Mouse (Mus musculus) Patski (cell line): ENCODE measurements around the gene Nudt16. TPM values are rescaled to one million over a fixed set of nuclear protein-coding genes. Genes with fewer than 3 reads are reported as not detected.

Experiments
- ATAC-seq: fragments of 100-300 bp; one replicate; pipeline ENCODE4 v1.8.0; 2021
- CTCF ChIA-PET: fragments of 350-600 bp; sonication (Branson Sonifier 250); formaldehyde crosslinking; loops from one replicate; lab custom pipeline; 2022; ENCODE audit warnings: inconsistent platforms; lab: Charles Lee
- POLR2A ChIA-PET: fragments of 350-600 bp; sonication (Branson Sonifier 250); formaldehyde crosslinking; loops from one replicate; lab custom pipeline; 2022; ENCODE audit warnings: antibody characterized with exemption, inconsistent platforms; lab: Charles Lee
- DNase-seq: peaks from one replicate; pipeline ENCODE4 v3.0.0-alpha.2; 2011; ENCODE audit warnings: low read depth, low spot score
- H3K27me3 ChIP-seq: fragments of 371-371 bp; one replicate; pipeline ENCODE4 v1.5.1; 2021
- CTCF ChIP-seq: fragments of 100-300 bp; IDR thresholded peaks from one replicate; pipeline ENCODE4 v1.5.1; 2021
- in situ Hi-C: fragments of 300-500 bp; cut with MboI; formaldehyde crosslinking; loops from 3 replicates; pipeline ENCODE4 v1.11.1; 2018; ENCODE audit warnings: low pct_unique_long_range_greater_than_20kb, mixed read lengths
- polyA plus RNA-seq: library from polyadenylated mRNA; unstranded; gene quantifications from one replicate; pipeline ENCODE4 v1.2.3, GENCODE M21; 2021

Nudt16 gene
- polyA plus RNA-seq, 1 experiment from 2014 or later: 7.1 TPM

- H3K27me3 ChIP-seq: no peaks in the 10 kb centered on the region
- ATAC-seq (no peak), DNase-seq (no peak)
- POLR2A ChIA-PET: no interaction called here
- CTCF ChIA-PET: no interaction called here
- no peak for TF ChIP-seq CTCF
- in situ Hi-C loops: no loop called here
Observed at GRCm38 (mm10) chr9:105080246-105080645, 51.4 kb downstream of the Nudt16 start.

Other genes with a start within 250 kb of the Nudt16 start
- gene Mrpl3, start 78.6 kb downstream of the Nudt16 start, polyA plus RNA-seq: 118 TPM
- not detected for gene 1700080E11Rik, start 13.3 kb upstream of the Nudt16 start, polyA plus RNA-seq